Mouse (Mus musculus): ENCODE measurements around the gene Dbi. TPM values are rescaled to one million over a fixed set of nuclear protein-coding genes. Genes with fewer than 3 reads are reported as not detected.
"Not testable (repeated sequence)": the region's sequence is repeated elsewhere in the genome, so short reads cannot be mapped to it uniquely, and the experiment has no call there.

Gene Dbi
- polyA plus RNA-seq, 1 experiment from 2014 or later, result 442 TPM

GRCm38 (mm10) chr1:120098327-120098726 lies 22.6 kb downstream of the Dbi start:
- no peak overlapping the region for H3K4me2 ChIP-seq
- H3K27ac ChIP-seq, result no peak overlapping the region
- WGBS, result 13% methylated on average over 7 of the region's 7 CpGs
- no peaks in the 10 kb centered on the region for H3K36me3 ChIP-seq
- H3K9ac ChIP-seq, result no peak overlapping the region
- H3K4me1 ChIP-seq, result no peaks in the 10 kb centered on the region
- H3K9me3 ChIP-seq, result no peaks in the 10 kb centered on the region
- no peak for ATAC-seq (ENCODE audit: borderline replicate concordance, extremely low read depth, low FRiP score, low TSS enrichment)
- no peak overlapping the region for H3K4me3 ChIP-seq
- H3K27me3 ChIP-seq, result peaks cover 9% of the 10 kb centered on the region; the same call in 1 of the 2 replicates

GRCm38 (mm10) chr1:120094920-120095319 lies 26.0 kb downstream of the Dbi start:
- 59% methylated on average over 3 of the region's 3 CpGs for WGBS
- Histone ChIP-seq H3K9me3 (no peaks in the 10 kb centered on the region), H3K4me1 (no peaks in the 10 kb centered on the region), H3K4me2 (no peak overlapping the region), H3K27me3 (no peaks in the 10 kb centered on the region), H3K36me3 (no peaks in the 10 kb centered on the region), H3K27ac (no peak overlapping the region), H3K4me3 (no peak overlapping the region), H3K9ac (no peak overlapping the region)
- ATAC-seq (ENCODE audit: borderline replicate concordance, extremely low read depth, low FRiP score, low TSS enrichment), result no peak

GRCm38 (mm10) chr1:120093482-120094134 lies 27.3 kb downstream of the Dbi start:
- not testable (repeated sequence) for H3K4me1 ChIP-seq, H3K4me2 ChIP-seq, H3K9ac ChIP-seq, H3K27ac ChIP-seq, H3K27me3 ChIP-seq, H3K4me3 ChIP-seq, H3K36me3 ChIP-seq, H3K9me3 ChIP-seq
- 55% methylated on average over 12 of the region's 14 CpGs for WGBS
- ATAC-seq (ENCODE audit: borderline replicate concordance, extremely low read depth, low FRiP score, low TSS enrichment), result peak; percentile 45; the same call in 1 of the 2 replicates

GRCm38 (mm10) chr1:120090880-120091570 lies 29.9 kb downstream of the Dbi start:
- Histone ChIP-seq H3K9me3 (no peaks in the 10 kb centered on the region), H3K9ac (no peak overlapping the region), H3K36me3 (no peaks in the 10 kb centered on the region), H3K4me1 (no peaks in the 10 kb centered on the region), H3K4me2 (no peak overlapping the region), H3K4me3 (no peak overlapping the region), H3K27ac (no peak overlapping the region), H3K27me3 (no peaks in the 10 kb centered on the region)
- WGBS, result 80% methylated on average over 8 of the region's 8 CpGs
- no peak for ATAC-seq (ENCODE audit: borderline replicate concordance, extremely low read depth, low FRiP score, low TSS enrichment)

GRCm38 (mm10) chr1:120089180-120089579 lies 31.7 kb downstream of the Dbi start:
- Histone ChIP-seq H3K4me2 (no peak overlapping the region), H3K27me3 (no peaks in the 10 kb centered on the region), H3K9ac (no peak overlapping the region), H3K9me3 (no peaks in the 10 kb centered on the region), H3K4me1 (peaks cover 1% of the 10 kb centered on the region; the same call in 1 of the 2 replicates), H3K27ac (no peak overlapping the region), H3K4me3 (no peak overlapping the region), H3K36me3 (no peaks in the 10 kb centered on the region)
- ATAC-seq (ENCODE audit: borderline replicate concordance, extremely low read depth, low FRiP score, low TSS enrichment), result no peak
- WGBS, result 18% methylated on average over 5 of the region's 5 CpGs

GRCm38 (mm10) chr1:120086644-120087043 lies 34.2 kb downstream of the Dbi start:
- WGBS, result 59% methylated on average over 13 of the region's 13 CpGs
- Histone ChIP-seq H3K4me2 (no peak overlapping the region), H3K4me1 (peaks cover 16% of the 10 kb centered on the region), H3K9me3 (no peaks in the 10 kb centered on the region), H3K4me3 (no peak overlapping the region), H3K27me3 (no peaks in the 10 kb centered on the region), H3K36me3 (no peaks in the 10 kb centered on the region), H3K9ac (no peak overlapping the region), H3K27ac (no peak overlapping the region)
- no peak for ATAC-seq (ENCODE audit: borderline replicate concordance, extremely low read depth, low FRiP score, low TSS enrichment)

GRCm38 (mm10) chr1:120085696-120086095 lies 35.2 kb downstream of the Dbi start:
- Histone ChIP-seq H3K4me1 (peaks cover 16% of the 10 kb centered on the region), H3K27me3 (no peaks in the 10 kb centered on the region), H3K9me3 (no peaks in the 10 kb centered on the region), H3K4me2 (no peak overlapping the region), H3K27ac (no peak overlapping the region), H3K9ac (no peak overlapping the region), H3K36me3 (no peaks in the 10 kb centered on the region), H3K4me3 (no peak overlapping the region)
- 65% methylated on average over 3 of the region's 3 CpGs for WGBS
- no peak for ATAC-seq (ENCODE audit: borderline replicate concordance, extremely low read depth, low FRiP score, low TSS enrichment)

GRCm38 (mm10) chr1:120083921-120084517 lies 36.9 kb downstream of the Dbi start:
- no peak overlapping the region; the same call in 1 of the 2 replicates for H3K4me2 ChIP-seq
- H3K4me3 ChIP-seq, result no peak overlapping the region
- H3K27me3 ChIP-seq, result no peaks in the 10 kb centered on the region
- ATAC-seq (ENCODE audit: borderline replicate concordance, extremely low read depth, low FRiP score, low TSS enrichment), result peak; percentile 19; the same call in 1 of the 2 replicates
- H3K9me3 ChIP-seq, result no peaks in the 10 kb centered on the region
- no peak overlapping the region for H3K9ac ChIP-seq
- no peaks in the 10 kb centered on the region for H3K36me3 ChIP-seq
- 17% methylated on average over 5 of the region's 5 CpGs for WGBS
- peaks cover 16% of the 10 kb centered on the region for H3K4me1 ChIP-seq
- H3K27ac ChIP-seq, result 0 out of 2 replicates have a peak overlapping the region, but pooled peaks have one; percentile 7

GRCm38 (mm10) chr1:120082957-120083585 lies 37.8 kb downstream of the Dbi start:
- Histone ChIP-seq H3K27me3 (no peaks in the 10 kb centered on the region), H3K4me3 (no peak overlapping the region), H3K27ac (peak overlapping the region; percentile 56), H3K4me1 (peaks cover 16% of the 10 kb centered on the region), H3K36me3 (no peaks in the 10 kb centered on the region), H3K4me2 (peak overlapping the region; percentile 2; the same call in 1 of the 2 replicates), H3K9ac (no peak overlapping the region), H3K9me3 (no peaks in the 10 kb centered on the region)
- ATAC-seq (ENCODE audit: borderline replicate concordance, extremely low read depth, low FRiP score, low TSS enrichment), result peak; percentile 58; the same call in 1 of the 2 replicates
- 11% methylated on average over 7 of the region's 7 CpGs for WGBS

- H3K9ac ChIP-seq, result no peak overlapping the region
- 92% methylated on average over 1 of the region's 1 CpGs for WGBS
These were observed 40.2 kb downstream of the Dbi start for GRCm38 (mm10) chr1:120080632-120081031.

GRCm38 (mm10) chr1:120077746-120078410 lies 43.0 kb downstream of the Dbi start:
- Histone ChIP-seq H3K27me3 (no peaks in the 10 kb centered on the region; the same call in 1 of the 2 replicates), H3K4me1 (peaks cover 18% of the 10 kb centered on the region), H3K9ac (no peak overlapping the region), H3K27ac (no peak overlapping the region), H3K4me2 (no peak overlapping the region), H3K4me3 (no peak overlapping the region), H3K9me3 (no peaks in the 10 kb centered on the region), H3K36me3 (no peaks in the 10 kb centered on the region)
- 33% methylated on average over 9 of the region's 9 CpGs for WGBS
- no peak for ATAC-seq (ENCODE audit: borderline replicate concordance, extremely low read depth, low FRiP score, low TSS enrichment)

More at GRCm38 (mm10) chr1:120080632-120081031, 40.2 kb downstream of the Dbi start:
- Histone ChIP-seq H3K4me1 (peaks cover 16% of the 10 kb centered on the region), H3K9me3 (no peaks in the 10 kb centered on the region), H3K27me3 (no peaks in the 10 kb centered on the region), H3K36me3 (no peaks in the 10 kb centered on the region), H3K4me2 (no peak overlapping the region), H3K4me3 (no peak overlapping the region), H3K27ac (no peak overlapping the region)
- ATAC-seq (ENCODE audit: borderline replicate concordance, extremely low read depth, low FRiP score, low TSS enrichment), result no peak
